13 mouse cellular contexts compared by ENCODE assay signal in genomic region chr8:70599507-70600290, GRCm38 (mm10). TPM values are rescaled to one million over a fixed set of nuclear protein-coding genes. Genes with fewer than 3 reads are reported as not detected.
DNase-seq lines count a peak whose midpoint lies in the region; ATAC-seq and TF ChIP-seq lines count a peak whose summit lies in the region.
"Had no signal": no experiment of that assay in that cellular context is flagged by ENCODE, and none has a peak within 500 bp of the region (broad histone marks: within the 10 kb centered on the region; RNA-seq: fewer than 3 reads in every experiment).

No protein-coding gene starts in this region.

- WGBS in kidney, embryonic 15.5 days, result 74% methylated on average over 12 of the region's 12 CpGs
- 85% methylated on average over 12 of the region's 12 CpGs for WGBS in limb, embryonic 11.5 days
- 81% methylated on average over 12 of the region's 12 CpGs for WGBS in liver, postnatal 0 days (ENCODE audit: insufficient replicate concordance)

- H3K9me3 ChIP-seq in kidney, embryonic 15.5 days (replicated peaks), result no peaks in the 10 kb centered on the region
- H3K9me3 ChIP-seq in E14TG2a.4 (ENCODE audit: low read length), result no peaks in the 10 kb centered on the region
- no peaks in the 10 kb centered on the region for H3K9me3 ChIP-seq in limb, embryonic 11.5 days (ENCODE audit: control insufficient read depth, low read length)
- no peaks in the 10 kb centered on the region for H3K9me3 ChIP-seq in liver, postnatal 0 days (ENCODE audit: low read length)
- H3K9me3 ChIP-seq: heart, embryonic 13.5 days had no signal

- peaks cover 46% of the 10 kb centered on the region for H3K36me3 ChIP-seq in kidney, embryonic 15.5 days
- peaks cover 67% of the 10 kb centered on the region for H3K36me3 ChIP-seq in E14TG2a.4 (ENCODE audit: insufficient read depth, low read length)
- peaks cover 22% of the 10 kb centered on the region for H3K36me3 ChIP-seq in limb, embryonic 11.5 days (ENCODE audit: control insufficient read depth, insufficient read depth, low read length)
- peaks cover 8% of the 10 kb centered on the region; the same call in 1 of the 2 replicates for H3K36me3 ChIP-seq in liver, postnatal 0 days (replicated peaks; ENCODE audit: insufficient read depth, low read length)

- no peak for TF ChIP-seq CTCF in E14TG2a.4 (conservative IDR thresholded peaks at IDR 0.05; ENCODE audit: low read length)
- TF ChIP-seq CTCF in liver, postnatal 0 days (IDR thresholded peaks at IDR 0.05; ENCODE audit: low read depth), result no peak

- ATAC-seq in kidney, embryonic 15.5 days (replicated peaks; ENCODE audit: low FRiP score), result no peak
- no peak for ATAC-seq in limb, embryonic 11.5 days (ENCODE audit: insufficient number of reproducible peaks, low FRiP score, low TSS enrichment, low read depth)
- ATAC-seq in liver, postnatal 0 days, result no peak

- peaks cover 81% of the 10 kb centered on the region for H3K4me1 ChIP-seq in kidney, embryonic 15.5 days
- H3K4me1 ChIP-seq in E14TG2a.4 (replicated peaks; ENCODE audit: low read depth, low read length), result peaks cover 94% of the 10 kb centered on the region
- peaks cover 54% of the 10 kb centered on the region for H3K4me1 ChIP-seq in limb, embryonic 11.5 days (ENCODE audit: control insufficient read depth, insufficient read depth, low read length)
- peaks cover 28% of the 10 kb centered on the region for H3K4me1 ChIP-seq in liver, postnatal 0 days (ENCODE audit: insufficient read depth)

- no peak for TF ChIP-seq EP300 in liver, postnatal 0 days (IDR thresholded peaks at IDR 0.05; ENCODE audit: low read depth)

- H3K9ac ChIP-seq in kidney, embryonic 15.5 days, result no peak overlapping the region
- H3K9ac ChIP-seq in limb, embryonic 11.5 days (ENCODE audit: low read length), result 0 out of 2 replicates have a peak overlapping the region, but pooled peaks have one; percentile 22
- no peak overlapping the region for H3K9ac ChIP-seq in liver, postnatal 0 days (replicated peaks)

- no peak overlapping the region for H3K4me3 ChIP-seq in kidney, embryonic 15.5 days (replicated peaks)
- H3K4me3 ChIP-seq in E14TG2a.4 (replicated peaks; ENCODE audit: low read length), result peak overlapping the region; percentile 93
- H3K4me3 ChIP-seq in limb, embryonic 11.5 days (ENCODE audit: low read depth, low read length), result no peak overlapping the region
- H3K4me3 ChIP-seq in liver, postnatal 0 days (ENCODE audit: low read depth, low read length), result no peak overlapping the region
- H3K4me3 ChIP-seq: heart, embryonic 13.5 days had no signal

- no peak overlapping the region for H3K4me2 ChIP-seq in kidney, embryonic 15.5 days
- H3K4me2 ChIP-seq in limb, embryonic 11.5 days (ENCODE audit: low read depth, severe bottlenecking), result no peak overlapping the region
- H3K4me2 ChIP-seq in liver, postnatal 0 days (ENCODE audit: low read depth, low read length), result no peak overlapping the region

- H3K27me3 ChIP-seq in kidney, embryonic 15.5 days, result no peaks in the 10 kb centered on the region
- H3K27me3 ChIP-seq in E14TG2a.4 (ENCODE audit: insufficient read depth, low read length), result peaks cover 15% of the 10 kb centered on the region
- H3K27me3 ChIP-seq in limb, embryonic 11.5 days (ENCODE audit: control insufficient read depth, insufficient read depth, low read length), result 0 out of 2 replicates have a peak, but pooled peaks cover 2% of the 10 kb centered on the region
- H3K27me3 ChIP-seq in liver, postnatal 0 days (ENCODE audit: insufficient read depth, low read length), result no peaks in the 10 kb centered on the region
- H3K27me3 ChIP-seq: heart, embryonic 13.5 days had no signal

- H3K27ac ChIP-seq in kidney, embryonic 15.5 days, result peak overlapping the region; percentile 86
- H3K27ac ChIP-seq in limb, embryonic 11.5 days (replicated peaks; ENCODE audit: low read depth, low read length), result no peak overlapping the region; the same call in 1 of the 2 replicates
- no peak overlapping the region for H3K27ac ChIP-seq in liver, postnatal 0 days (ENCODE audit: low read depth)

- peak; percentile 55 for DNase-seq in cerebellum, adult 9-10 months
- DNase-seq in cerebellum, postnatal 36 days, result no peak
- no peak for DNase-seq in kidney, adult 18-20 months
- DNase-seq in limb, embryonic 11.5 days (ENCODE audit: low spot score), result no peak
- DNase-seq in spleen, postnatal 10 days (ENCODE audit: low spot score in 2 of 2), result no peak
- no peak for DNase-seq in liver, postnatal 0 days
- DNase-seq: adrenal gland, postnatal 10 days; gastrocnemius, postnatal 10 days; right cerebral cortex, postnatal 25 days; thymus, postnatal 36 days had no signal

RNA-seq across cellular contexts. Expression of gene Isyna1, which starts 5.5 kb away (rescaled TPM):
- polyA plus RNA-seq in kidney, embryonic 15.5 days (2015; fragmentation: Nextera tagmentation; extraction: Ambion mirVana), result 180 and 198 TPM in 2 replicates
- 100 and 114 TPM in 2 replicates for polyA plus RNA-seq in limb, embryonic 11.5 days (2014; fragmentation: Nextera tagmentation; extraction: Ambion mirVana)
- 18.8 and 21.6 TPM in 2 replicates for polyA plus RNA-seq in liver, postnatal 0 days (2015; fragmentation: Nextera tagmentation; extraction: Ambion mirVana)

RNA-seq across cellular contexts. Expression of gene Ssbp4, which starts 9.0 kb away (rescaled TPM):
- 135 and 145 TPM in 2 replicates for polyA plus RNA-seq in kidney, embryonic 15.5 days (2015; fragmentation: Nextera tagmentation; extraction: Ambion mirVana)
- polyA plus RNA-seq in limb, embryonic 11.5 days (2014; fragmentation: Nextera tagmentation; extraction: Ambion mirVana), result 167 and 177 TPM in 2 replicates
- polyA plus RNA-seq in liver, postnatal 0 days (2015; fragmentation: Nextera tagmentation; extraction: Ambion mirVana), result 32.5 and 35.4 TPM in 2 replicates

RNA-seq across cellular contexts. Expression of gene Lrrc25, which starts 16.3 kb away (rescaled TPM):
- 2.5 TPM in 2 replicates for polyA plus RNA-seq in kidney, embryonic 15.5 days (2015; fragmentation: Nextera tagmentation; extraction: Ambion mirVana)
- 0.57 TPM in 2 replicates for polyA plus RNA-seq in limb, embryonic 11.5 days (2014; fragmentation: Nextera tagmentation; extraction: Ambion mirVana)
- polyA plus RNA-seq in liver, postnatal 0 days (2015; fragmentation: Nextera tagmentation; extraction: Ambion mirVana), result 9.8 and 10.4 TPM in 2 replicates

RNA-seq across cellular contexts. Expression of gene Gdf15, which starts 32.6 kb away (rescaled TPM):
- polyA plus RNA-seq in kidney, embryonic 15.5 days (2015; fragmentation: Nextera tagmentation; extraction: Ambion mirVana), result 0.46 and 0.77 TPM in 2 replicates
- polyA plus RNA-seq in limb, embryonic 11.5 days (2014; fragmentation: Nextera tagmentation; extraction: Ambion mirVana), result 0.15 TPM in 1 of 2 replicates, not detected in the other
- polyA plus RNA-seq in liver, postnatal 0 days (2015; fragmentation: Nextera tagmentation; extraction: Ambion mirVana), result 2.1 and 2.3 TPM in 2 replicates
